Mouse (Mus musculus): Measurements from ENCODE around the gene Ap3m1. TPM values are rescaled to one million over a fixed set of nuclear protein-coding genes. Genes with fewer than 3 reads are reported as not detected.

Ap3m1 gene
- polyA plus RNA-seq, 1 experiment, result 82.0 TPM

DNA sequence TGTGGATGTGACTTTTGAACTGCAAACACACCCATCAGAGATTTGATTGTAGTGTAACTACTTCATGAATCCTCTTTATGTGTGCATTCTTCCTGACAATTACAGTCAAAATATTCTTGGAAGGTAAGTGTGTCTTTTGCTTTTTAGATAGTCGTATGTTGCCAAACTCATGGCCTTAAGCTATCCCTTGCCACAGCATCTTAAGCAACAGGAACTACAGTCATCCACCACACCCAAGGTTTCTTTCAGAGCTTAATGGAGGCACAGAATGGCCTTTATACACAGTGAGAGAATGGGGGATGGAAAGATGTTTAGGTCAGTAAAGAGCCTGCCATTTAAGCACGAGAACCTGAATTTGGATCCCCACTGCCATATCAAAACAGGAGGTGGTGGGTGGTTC lies 4.5 kb downstream of the Ap3m1 start:
- TF ChIP-seq CTCF (IDR thresholded peaks at IDR 0.05; ENCODE audit: borderline replicate concordance, extremely low read depth, insufficient read depth, insufficient read length) (no peak), POLR2A (IDR thresholded peaks at IDR 0.05; ENCODE audit: borderline replicate concordance, extremely low read depth, insufficient read depth, insufficient read length, poor library complexity, severe bottlenecking) (no peak)
- no peak for DNase-seq (ENCODE audit: low read depth)

DNA sequence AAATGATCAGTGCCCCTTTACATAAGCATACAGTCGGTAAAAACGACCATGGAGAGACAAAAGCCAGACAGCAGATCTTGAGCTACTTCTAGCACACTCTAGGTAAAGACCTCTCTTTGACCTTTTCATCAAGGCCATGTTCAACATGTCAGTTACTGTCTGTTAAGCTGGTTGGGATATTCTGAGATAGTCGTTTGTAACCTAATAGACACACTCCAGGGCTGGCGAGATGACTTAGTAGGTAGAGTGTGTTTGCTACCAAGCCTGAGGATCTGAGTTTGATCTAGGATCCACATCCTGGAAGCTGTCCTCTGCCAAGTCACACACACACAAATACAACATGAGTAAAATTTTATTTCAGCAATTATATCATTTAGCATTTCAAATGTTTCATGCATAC lies 12.7 kb downstream of the Ap3m1 start:
- TF ChIP-seq POLR2A (IDR thresholded peaks at IDR 0.05; ENCODE audit: borderline replicate concordance, extremely low read depth, insufficient read depth, insufficient read length, poor library complexity, severe bottlenecking) (no peak), CTCF (IDR thresholded peaks at IDR 0.05; ENCODE audit: borderline replicate concordance, extremely low read depth, insufficient read depth, insufficient read length) (no peak)
- no peak for DNase-seq (ENCODE audit: low read depth)

DNA sequence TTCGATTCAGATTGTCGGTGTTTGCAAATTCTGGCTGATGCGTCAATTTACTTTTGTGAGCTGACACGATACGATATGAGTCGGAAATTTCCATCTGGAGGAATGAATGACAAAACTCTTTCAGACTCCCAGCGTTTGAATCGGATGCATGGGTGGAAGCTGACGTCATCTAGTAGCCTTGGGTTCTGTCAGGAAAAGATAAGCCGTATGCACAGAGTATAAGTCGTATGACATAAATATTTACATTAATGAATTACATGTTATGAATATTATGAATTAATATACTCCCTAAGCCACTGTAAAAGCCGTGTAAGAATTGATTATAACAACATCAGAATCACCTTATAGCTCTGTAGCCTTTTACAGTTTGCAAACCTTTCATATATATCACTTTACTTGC lies 13.2 kb downstream of the Ap3m1 start:
- no peak for DNase-seq (ENCODE audit: low read depth)
- TF ChIP-seq CTCF (IDR thresholded peaks at IDR 0.05; ENCODE audit: borderline replicate concordance, extremely low read depth, insufficient read depth, insufficient read length) (no peak), POLR2A (IDR thresholded peaks at IDR 0.05; ENCODE audit: borderline replicate concordance, extremely low read depth, insufficient read depth, insufficient read length, poor library complexity, severe bottlenecking) (no peak)

DNA sequence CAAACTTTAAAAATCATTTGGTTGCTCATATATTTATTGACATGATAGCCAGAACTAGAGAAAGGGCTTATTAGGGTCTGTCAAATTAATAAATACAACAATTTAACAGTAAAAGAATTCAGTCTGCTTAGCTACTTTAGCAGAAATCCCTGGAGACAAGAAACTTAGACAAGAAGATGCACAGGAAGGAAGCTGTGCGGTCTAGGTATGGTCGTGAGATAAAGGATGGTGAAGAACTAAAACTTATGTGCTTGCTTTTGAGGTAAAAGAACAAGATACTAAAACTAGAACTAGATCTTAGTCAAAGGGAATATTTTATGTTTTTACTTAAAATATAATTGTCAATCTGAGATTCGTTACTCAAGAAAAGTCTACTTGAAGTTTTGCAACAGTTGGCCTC lies 17.5 kb downstream of the Ap3m1 start:
- no peak for DNase-seq (ENCODE audit: low read depth)
- TF ChIP-seq POLR2A (IDR thresholded peaks at IDR 0.05; ENCODE audit: borderline replicate concordance, extremely low read depth, insufficient read depth, insufficient read length, poor library complexity, severe bottlenecking) (no peak), CTCF (IDR thresholded peaks at IDR 0.05; ENCODE audit: borderline replicate concordance, extremely low read depth, insufficient read depth, insufficient read length) (no peak)

DNA sequence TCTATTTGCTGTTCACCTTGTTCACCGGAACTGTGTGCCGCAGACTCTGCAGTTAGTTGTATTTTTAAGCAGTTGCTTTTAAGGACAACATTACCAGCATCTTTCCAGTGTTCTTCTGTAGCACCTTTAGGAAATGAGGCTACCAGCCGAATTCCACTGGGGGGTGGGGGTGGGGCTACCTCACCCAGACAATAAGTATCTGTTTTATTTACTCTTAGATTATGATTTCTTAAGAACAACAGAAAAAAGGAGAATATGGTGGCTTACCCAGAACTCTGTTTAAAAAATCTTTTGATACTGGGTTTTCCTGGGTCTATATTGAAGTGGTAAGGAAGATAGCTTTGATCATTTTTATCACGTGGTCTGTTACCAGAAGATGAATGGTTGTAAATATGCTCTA lies 18.0 kb downstream of the Ap3m1 start:
- DNase-seq (ENCODE audit: low read depth), result no peak
- TF ChIP-seq CTCF (IDR thresholded peaks at IDR 0.05; ENCODE audit: borderline replicate concordance, extremely low read depth, insufficient read depth, insufficient read length) (no peak), POLR2A (IDR thresholded peaks at IDR 0.05; ENCODE audit: borderline replicate concordance, extremely low read depth, insufficient read depth, insufficient read length, poor library complexity, severe bottlenecking) (no peak)

DNA sequence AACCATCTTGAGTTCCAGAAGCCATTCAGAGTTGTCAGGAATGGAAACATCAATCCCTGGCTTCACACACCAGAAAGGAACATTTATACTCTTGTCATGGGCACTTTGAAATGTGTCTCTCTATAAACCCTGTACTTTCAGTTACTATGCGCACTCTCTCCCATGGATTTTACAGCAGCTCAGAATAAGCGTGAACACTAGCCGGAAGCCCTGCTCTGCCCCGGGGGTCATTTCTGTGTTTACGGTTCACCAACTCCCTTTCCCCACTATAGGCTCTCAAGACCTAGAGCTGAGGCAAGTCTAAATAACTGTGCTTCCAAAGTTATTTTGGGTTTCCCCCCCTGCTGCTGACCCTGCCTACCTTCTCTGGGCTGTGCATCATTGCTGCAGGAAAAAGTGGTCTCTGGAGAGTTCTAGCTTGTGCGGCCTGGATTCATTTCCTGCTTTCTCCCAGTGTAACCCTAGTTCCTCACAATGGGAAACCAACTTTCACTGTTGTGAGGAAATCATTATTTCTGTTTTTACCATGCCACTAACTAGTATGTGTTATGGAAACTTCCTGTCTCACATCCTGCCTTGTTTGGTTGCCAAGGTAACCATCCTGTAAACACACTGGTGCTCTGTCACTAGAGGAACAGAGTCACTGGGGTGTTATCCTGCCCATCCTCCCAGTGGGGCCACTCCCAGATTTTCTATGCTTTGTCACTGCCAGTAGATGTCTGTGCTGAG lies 20.4 kb downstream of the Ap3m1 start:
- no peak for TF ChIP-seq POLR2A (IDR thresholded peaks at IDR 0.05; ENCODE audit: borderline replicate concordance, extremely low read depth, insufficient read depth, insufficient read length, poor library complexity, severe bottlenecking)
- no peak for TF ChIP-seq CTCF (IDR thresholded peaks at IDR 0.05; ENCODE audit: borderline replicate concordance, extremely low read depth, insufficient read depth, insufficient read length)
- DNase-seq (ENCODE audit: low read depth), result peak; percentile 36

DNA sequence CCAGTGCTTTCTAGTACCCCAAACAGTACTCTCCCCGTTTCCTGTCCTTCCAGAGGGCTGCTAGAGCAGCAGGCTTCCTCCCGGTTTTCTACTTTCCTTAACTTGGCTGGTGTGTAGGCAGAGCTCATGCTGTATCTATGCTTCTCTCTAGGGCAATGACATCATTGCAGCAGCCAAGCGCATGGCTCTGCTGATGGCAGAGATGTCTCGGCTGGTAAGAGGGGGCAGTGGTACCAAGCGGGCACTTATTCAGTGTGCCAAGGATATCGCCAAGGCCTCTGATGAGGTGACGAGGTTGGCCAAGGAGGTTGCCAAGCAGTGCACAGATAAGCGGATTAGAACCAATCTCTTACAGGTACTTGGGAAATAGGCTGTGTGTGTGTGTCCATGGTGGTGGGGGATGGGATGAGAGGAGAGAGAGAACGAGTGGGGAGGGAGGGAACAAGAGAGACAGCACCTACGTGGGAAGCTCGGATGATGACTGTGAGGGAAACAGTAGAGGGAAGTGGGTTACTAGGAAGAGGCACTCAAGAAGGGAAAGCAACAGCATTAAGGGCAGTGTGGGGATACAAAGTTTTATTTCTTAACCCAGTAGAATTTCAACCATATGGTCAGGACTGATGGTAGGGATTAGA lies 23.2 kb downstream of the Ap3m1 start:
- no peak for DNase-seq (ENCODE audit: low read depth)
- TF ChIP-seq POLR2A (IDR thresholded peaks at IDR 0.05; ENCODE audit: borderline replicate concordance, extremely low read depth, insufficient read depth, insufficient read length, poor library complexity, severe bottlenecking), result no peak
- no peak for TF ChIP-seq CTCF (IDR thresholded peaks at IDR 0.05; ENCODE audit: borderline replicate concordance, extremely low read depth, insufficient read depth, insufficient read length)

DNA sequence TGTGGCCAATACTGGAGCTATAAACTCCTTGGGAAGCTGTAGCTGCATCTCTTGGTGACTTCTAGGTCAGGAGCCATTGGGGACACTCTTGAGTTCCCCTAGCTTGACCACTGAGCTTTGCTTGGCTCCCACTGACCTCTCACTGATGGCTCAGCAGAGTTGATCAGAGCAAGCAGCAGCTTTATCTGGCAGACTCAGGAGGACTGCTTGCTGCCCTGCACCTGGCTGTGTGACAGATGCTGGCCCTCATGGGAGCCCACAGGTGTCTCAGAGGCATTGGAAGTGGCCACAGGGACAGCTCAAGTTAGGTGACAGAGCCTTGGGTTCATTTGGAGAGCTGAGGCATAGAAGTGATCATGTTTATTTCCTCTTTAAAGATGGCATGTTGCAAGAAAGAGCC lies 24.8 kb downstream of the Ap3m1 start:
- no peak for DNase-seq (ENCODE audit: low read depth)
- TF ChIP-seq POLR2A (IDR thresholded peaks at IDR 0.05; ENCODE audit: borderline replicate concordance, extremely low read depth, insufficient read depth, insufficient read length, poor library complexity, severe bottlenecking) (no peak), CTCF (IDR thresholded peaks at IDR 0.05; ENCODE audit: borderline replicate concordance, extremely low read depth, insufficient read depth, insufficient read length) (no peak)

DNA sequence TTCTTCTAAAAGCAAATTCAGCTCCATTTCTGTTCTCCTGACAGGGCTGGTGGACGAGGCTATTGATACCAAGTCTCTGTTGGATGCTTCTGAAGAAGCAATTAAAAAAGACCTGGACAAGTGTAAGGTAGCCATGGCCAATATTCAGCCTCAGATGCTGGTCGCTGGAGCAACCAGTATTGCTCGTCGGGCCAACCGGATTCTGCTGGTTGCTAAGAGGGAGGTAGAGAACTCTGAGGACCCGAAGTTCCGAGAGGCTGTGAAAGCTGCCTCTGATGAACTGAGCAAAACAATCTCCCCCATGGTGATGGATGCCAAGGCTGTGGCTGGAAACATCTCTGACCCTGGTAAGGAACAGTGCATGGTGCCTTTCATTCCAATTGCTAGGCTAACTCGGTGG lies 31.9 kb downstream of the Ap3m1 start:
- DNase-seq (ENCODE audit: low read depth), result no peak
- no peak for TF ChIP-seq CTCF (IDR thresholded peaks at IDR 0.05; ENCODE audit: borderline replicate concordance, extremely low read depth, insufficient read depth, insufficient read length)
- no peak for TF ChIP-seq POLR2A (IDR thresholded peaks at IDR 0.05; ENCODE audit: borderline replicate concordance, extremely low read depth, insufficient read depth, insufficient read length, poor library complexity, severe bottlenecking)

DNA sequence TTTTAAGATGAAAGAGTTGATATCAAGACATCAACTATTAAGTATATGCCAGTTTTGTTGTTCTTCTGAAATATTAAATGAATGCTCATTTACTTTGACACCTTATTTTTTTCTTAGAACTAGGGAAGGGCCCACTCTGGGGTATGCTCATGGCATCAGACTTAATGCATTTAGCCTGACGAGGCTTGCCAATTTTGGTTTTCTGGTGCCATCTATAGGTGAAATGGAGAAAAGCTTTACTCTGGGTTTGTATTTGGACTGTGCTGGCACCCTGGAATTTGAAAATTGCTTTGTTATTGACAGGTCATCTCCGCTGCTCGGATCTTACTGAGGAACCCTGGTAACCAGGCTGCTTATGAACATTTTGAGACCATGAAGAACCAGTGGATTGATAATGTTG lies 33.3 kb downstream of the Ap3m1 start:
- DNase-seq (ENCODE audit: low read depth), result peak; percentile 79
- TF ChIP-seq CTCF (IDR thresholded peaks at IDR 0.05; ENCODE audit: borderline replicate concordance, extremely low read depth, insufficient read depth, insufficient read length) (peak; percentile 63; the same call in 1 of the 2 replicates), POLR2A (IDR thresholded peaks at IDR 0.05; ENCODE audit: borderline replicate concordance, extremely low read depth, insufficient read depth, insufficient read length, poor library complexity, severe bottlenecking) (no peak)

DNA sequence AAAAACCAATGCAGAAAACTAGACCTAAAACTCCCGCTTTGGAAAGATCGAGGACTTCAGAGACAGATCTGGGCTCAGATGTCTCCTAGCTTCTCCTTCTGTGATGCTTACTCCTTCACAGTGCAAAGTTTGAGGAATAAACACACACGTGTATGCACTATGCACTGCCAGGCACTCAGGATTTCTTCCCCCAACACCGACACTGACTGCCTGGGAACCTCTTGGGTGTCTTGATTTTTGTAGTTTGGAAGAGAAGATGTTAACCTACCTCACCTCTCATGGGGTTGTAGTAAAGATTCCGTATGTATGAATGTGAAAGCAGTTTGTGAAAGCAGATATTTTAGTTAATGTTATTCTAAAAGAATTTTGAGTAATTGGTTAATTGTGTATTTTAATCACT lies 34.4 kb downstream of the Ap3m1 start:
- TF ChIP-seq POLR2A (IDR thresholded peaks at IDR 0.05; ENCODE audit: borderline replicate concordance, extremely low read depth, insufficient read depth, insufficient read length, poor library complexity, severe bottlenecking) (no peak), CTCF (IDR thresholded peaks at IDR 0.05; ENCODE audit: borderline replicate concordance, extremely low read depth, insufficient read depth, insufficient read length) (no peak)
- DNase-seq (ENCODE audit: low read depth), result no peak

DNA sequence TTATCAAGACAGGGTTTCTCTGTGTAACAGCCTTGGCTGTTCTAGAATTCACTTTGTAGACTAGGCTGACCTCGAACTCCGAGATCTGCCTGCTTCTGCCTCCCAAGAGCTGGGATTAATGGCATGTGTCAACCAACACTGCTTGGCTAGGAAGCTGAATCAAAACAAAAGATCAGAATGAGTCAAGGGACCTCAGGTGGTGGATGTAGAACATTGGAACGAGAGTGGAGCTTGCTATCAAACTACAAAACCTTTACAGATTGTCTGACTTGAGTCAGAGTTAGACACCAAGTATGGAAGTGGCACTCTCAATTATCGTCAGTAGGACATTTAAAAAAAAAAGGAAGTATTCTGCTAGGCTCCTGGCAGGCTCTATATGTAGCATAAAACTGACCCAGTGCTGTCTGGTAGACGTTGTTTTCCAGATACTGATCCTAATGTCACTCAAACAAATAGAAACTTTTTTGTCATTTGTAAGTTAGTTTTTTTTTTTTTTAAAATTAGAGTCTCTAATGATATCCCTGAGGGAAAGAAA lies 38.4 kb downstream of the Ap3m1 start:
- no peak for DNase-seq (ENCODE audit: low read depth)
- TF ChIP-seq POLR2A (IDR thresholded peaks at IDR 0.05; ENCODE audit: borderline replicate concordance, extremely low read depth, insufficient read depth, insufficient read length, poor library complexity, severe bottlenecking) (no peak), CTCF (IDR thresholded peaks at IDR 0.05; ENCODE audit: borderline replicate concordance, extremely low read depth, insufficient read depth, insufficient read length) (no peak)

All from brain, embryonic 14.5 days (tissue).